Mouse (Mus musculus) heart, postnatal 14 days (tissue): Measurements from ENCODE around the gene Gm14744. TPM values are rescaled to one million over a fixed set of nuclear protein-coding genes. Genes with fewer than 3 reads are reported as not detected.
"Not testable (repeated sequence)": the region's sequence is repeated elsewhere in the genome, so short reads cannot be mapped to it uniquely, and the experiment has no call there.

ENCODE experiments used
- DNase-seq, 2 experiments: peaks; one replicate each; pipeline ENCODE4 v3.0.0; 2021 to 2022
- intact Hi-C: fragments of 180-260 bp; cut with DNase I; formaldehyde crosslinking; loops from one replicate; pipeline ENCODE4 v1.15.1; 2025
- long read RNA-seq, 2 experiments: library from polyadenylated mRNA; stranded (forward); transcript quantifications; one replicate each; pipeline ENCODE4 v2.0.0; 2021
- total RNA-seq, 2 experiments: library from RNA; stranded (reverse); gene quantifications; 2 replicates each; pipeline ENCODE4 v1.2.3; 2021

Gene Gm14744
- not detected for total RNA-seq
- long read RNA-seq, experiment 1 = 0 reads
- long read RNA-seq, experiment 2 = 0 reads

- DNase-seq, intact Hi-C loops: not testable (repeated sequence)
Observed at GRCm38 (mm10) chrX:77864458-77864857, at the start of gene Gm14744. TSS of gene Gm14744 (plus strand) at chrX:77864758.

- intact Hi-C loops = no loop called here
- no peak for DNase-seq
Observed at GRCm38 (mm10) chrX:77853523-77853922, 11.0 kb upstream of the Gm14744 start, which contains the start of gene Pbsn. TSS of gene Pbsn (minus strand) at chrX:77853623.

GRCm38 (mm10) chrX:77880033-77880432 is 15.5 kb downstream of the Gm14744 start:
- intact Hi-C loops, DNase-seq: not testable (repeated sequence)

Other genes starting within 250 kb of the Gm14744 start
- gene Prkx, start 68.5 kb upstream of the Gm14744 start, total RNA-seq = 10 to 100 TPM; 16.0 to 21.4 TPM
- gene Pbsn, start 11.1 kb upstream of the Gm14744 start, total RNA-seq = not detected
- gene 5430402E10Rik, start 60.3 kb downstream of the Gm14744 start, total RNA-seq = not detected
- not detected for gene Obp1a, start 226.6 kb downstream of the Gm14744 start, total RNA-seq